Mouse (Mus musculus) hindbrain, embryonic 14.5 days (tissue): ENCODE results near the gene Llgl2. TPM values are rescaled to one million over a fixed set of nuclear protein-coding genes. Genes with fewer than 3 reads are reported as not detected.

Experiments used
- ATAC-seq: fragments of 200-750 bp; cut with Nextera tagmentation; 2 replicates; pipeline ENCODE4 v1.8.0; 2017; ENCODE audit warnings: moderate number of reproducible peaks, mild to moderate bottlenecking, moderate TSS enrichment, moderate library complexity; ENCODE audit not compliant: low FRiP score
- DNase-seq: peaks from one replicate; pipeline ENCODE4 v3.0.0-alpha.2; 2015; ENCODE audit warnings: low spot score
- H3K27ac ChIP-seq: fragments of 300-500 bp; sonication (generic); 2 replicates; pipeline ENCODE4 v1.5.1; 2014; ENCODE audit warnings: mild to moderate bottlenecking, moderate library complexity
- H3K27me3 ChIP-seq: fragments of 300-500 bp; sonication (generic); 2 replicates; pipeline ENCODE4 v1.6.1; 2014; ENCODE audit warnings: mild to moderate bottlenecking, low read length, mixed read lengths; ENCODE audit not compliant: control insufficient read depth, insufficient read depth
- H3K36me3 ChIP-seq: fragments of 300-500 bp; sonication (generic); replicated peaks from 2 replicates; pipeline ENCODE4 v1.6.1; 2014; ENCODE audit not compliant: control insufficient read depth, insufficient read depth
- H3K4me1 ChIP-seq: fragments of 300-500 bp; sonication (generic); replicated peaks from 2 replicates; pipeline ENCODE4 v1.6.1; 2014; ENCODE audit warnings: antibody characterized with exemption, low read length, mixed read lengths; ENCODE audit not compliant: control insufficient read depth, insufficient read depth
- H3K4me2 ChIP-seq: fragments of 300-500 bp; sonication (generic); replicated peaks from 2 replicates; pipeline ENCODE4 v1.6.1; 2014; ENCODE audit warnings: mild to moderate bottlenecking, moderate library complexity
- H3K4me3 ChIP-seq: fragments of 300-500 bp; sonication (generic); replicated peaks from 2 replicates; pipeline ENCODE4 v1.5.1; 2014; ENCODE audit warnings: mild to moderate bottlenecking, low read length
- H3K9ac ChIP-seq: fragments of 300-500 bp; sonication (generic); 2 replicates; pipeline ENCODE4 v1.6.1; 2014
- H3K9me3 ChIP-seq: fragments of 300-500 bp; sonication (generic); 2 replicates; pipeline ENCODE4 v1.6.1; 2016; ENCODE audit warnings: low read length; ENCODE audit not compliant: control insufficient read depth
- WGBS: fragments of 180-500 bp; shearing (Covaris S2); extraction: QIAGEN DNeasy Blood & Tissue Kit; methylation state at CpG from one replicate; pipeline ENCODE4 v1.1.7; 2014; 5-methylcytosine and 5-hydroxymethylcytosine counted together
- polyA plus RNA-seq: library from polyadenylated mRNA; unstranded; fragments of >200 nt; fragmentation: Nextera tagmentation; extraction: Ambion mirVana; gene quantifications from 2 replicates; pipeline ENCODE4 v1.2.1, GENCODE M21; 2014

Llgl2 gene
- polyA plus RNA-seq, 1 experiment from 2014 or later, result 2.4 TPM

- H3K4me3 ChIP-seq, result no peak overlapping the region
- ATAC-seq (no peak), DNase-seq (no peak)
- H3K27ac ChIP-seq, result no peak overlapping the region
- H3K36me3 ChIP-seq, result no peaks in the 10 kb centered on the region
- H3K4me1 ChIP-seq, result no peaks in the 10 kb centered on the region
- 55% methylated on average over 4 of the region's 4 CpGs for WGBS
- no peaks in the 10 kb centered on the region for H3K27me3 ChIP-seq
- H3K9ac ChIP-seq, result no peak overlapping the region
- no peaks in the 10 kb centered on the region for H3K9me3 ChIP-seq
- no peak overlapping the region for H3K4me2 ChIP-seq
Observed at GRCm38 (mm10) chr11:115838895-115839311, 15.1 kb downstream of the Llgl2 start.

- Histone ChIP-seq H3K36me3 (no peaks in the 10 kb centered on the region), H3K9ac (no peak overlapping the region), H3K4me2 (no peak overlapping the region), H3K27me3 (no peaks in the 10 kb centered on the region), H3K9me3 (no peaks in the 10 kb centered on the region), H3K4me1 (no peaks in the 10 kb centered on the region), H3K4me3 (no peak overlapping the region), H3K27ac (no peak overlapping the region)
- DNase-seq (no peak), ATAC-seq (no peak)
- 71% methylated on average over 3 of the region's 3 CpGs for WGBS
Observed at GRCm38 (mm10) chr11:115839732-115840131, 15.9 kb downstream of the Llgl2 start.

GRCm38 (mm10) chr11:115841044-115841443 is 17.2 kb downstream of the Llgl2 start:
- no peak overlapping the region for H3K4me3 ChIP-seq
- H3K9ac ChIP-seq, result no peak overlapping the region
- H3K9me3 ChIP-seq, result no peaks in the 10 kb centered on the region
- H3K27me3 ChIP-seq, result no peaks in the 10 kb centered on the region
- no peak overlapping the region for H3K4me2 ChIP-seq
- no peak overlapping the region for H3K27ac ChIP-seq
- 82% methylated on average over 6 of the region's 6 CpGs for WGBS
- ATAC-seq (no peak), DNase-seq (no peak)
- no peaks in the 10 kb centered on the region for H3K4me1 ChIP-seq
- H3K36me3 ChIP-seq, result no peaks in the 10 kb centered on the region

DNA sequence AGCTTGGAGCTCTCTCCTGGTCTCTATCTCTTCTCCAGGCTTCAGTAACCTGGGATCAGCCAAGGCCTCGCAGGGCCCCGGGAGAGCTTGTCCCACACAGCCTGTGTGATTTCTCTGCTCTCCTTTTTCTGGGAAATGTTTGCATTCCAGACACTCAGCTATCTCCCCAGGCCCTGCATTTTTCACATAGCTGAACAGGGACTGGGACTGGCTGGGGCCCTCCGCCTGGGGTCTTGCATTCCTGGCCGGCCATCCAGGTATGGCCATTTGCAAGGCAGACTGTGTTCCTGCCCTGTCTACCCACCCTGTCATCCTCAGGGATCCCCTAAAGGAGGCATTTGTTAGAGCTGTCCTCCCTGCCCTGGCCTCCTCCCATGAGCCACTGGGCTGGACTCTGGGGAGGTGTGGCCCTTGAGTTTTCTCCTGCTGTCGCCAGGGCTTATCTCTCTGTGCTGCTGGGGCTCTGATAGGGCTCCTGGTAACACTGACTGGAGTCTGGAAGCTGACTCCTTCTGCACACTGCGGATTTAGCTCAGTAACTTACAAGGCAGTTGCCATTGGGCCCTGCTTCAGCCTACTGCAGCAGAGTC is 18.2 kb downstream of the Llgl2 start:
- WGBS, result 29% methylated on average over 6 of the region's 6 CpGs
- no peaks in the 10 kb centered on the region for H3K27me3 ChIP-seq
- no peak overlapping the region for H3K4me2 ChIP-seq
- no peak overlapping the region for H3K9ac ChIP-seq
- DNase-seq, result no peak
- H3K9me3 ChIP-seq, result no peaks in the 10 kb centered on the region
- peak overlapping the region; percentile 43; the same call in 1 of the 2 replicates for H3K27ac ChIP-seq
- ATAC-seq, result no peak
- no peak overlapping the region for H3K4me3 ChIP-seq
- no peaks in the 10 kb centered on the region for H3K36me3 ChIP-seq
- H3K4me1 ChIP-seq, result no peaks in the 10 kb centered on the region

GRCm38 (mm10) chr11:115843141-115843890 is 19.5 kb downstream of the Llgl2 start:
- Histone ChIP-seq H3K4me2 (no peak overlapping the region), H3K27ac (no peak overlapping the region), H3K36me3 (no peaks in the 10 kb centered on the region), H3K9ac (no peak overlapping the region), H3K9me3 (no peaks in the 10 kb centered on the region), H3K4me1 (no peaks in the 10 kb centered on the region), H3K27me3 (no peaks in the 10 kb centered on the region), H3K4me3 (no peak overlapping the region)
- 91% methylated on average over 10 of the region's 14 CpGs for WGBS
- ATAC-seq, result no peak
- DNase-seq, result no peak

DNA sequence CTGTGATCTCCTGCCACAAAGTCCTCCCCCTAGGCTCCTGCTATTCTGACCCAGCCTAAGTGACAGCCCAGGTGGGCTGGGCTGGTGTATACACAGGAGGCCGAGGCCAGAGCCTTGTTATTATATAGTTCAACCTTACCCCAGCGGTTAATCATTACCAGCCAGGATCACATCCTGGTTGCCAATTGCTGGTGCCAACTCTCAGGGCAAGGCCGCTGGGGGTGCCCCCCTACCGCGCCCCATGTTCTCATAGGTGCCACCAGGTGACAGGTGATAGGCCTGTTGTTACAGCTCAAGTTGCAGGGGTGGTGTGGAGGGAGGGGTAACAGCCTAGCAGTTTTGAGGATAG is 20.0 kb downstream of the Llgl2 start:
- H3K9me3 ChIP-seq, result no peaks in the 10 kb centered on the region
- 95% methylated on average over 5 of the region's 5 CpGs for WGBS
- H3K4me2 ChIP-seq, result no peak overlapping the region
- no peaks in the 10 kb centered on the region for H3K4me1 ChIP-seq
- H3K36me3 ChIP-seq, result no peaks in the 10 kb centered on the region
- DNase-seq (no peak), ATAC-seq (no peak)
- no peaks in the 10 kb centered on the region for H3K27me3 ChIP-seq
- no peak overlapping the region for H3K4me3 ChIP-seq
- no peak overlapping the region for H3K9ac ChIP-seq
- no peak overlapping the region for H3K27ac ChIP-seq

- Histone ChIP-seq H3K9ac (no peak overlapping the region), H3K4me3 (no peak overlapping the region), H3K27me3 (no peaks in the 10 kb centered on the region), H3K9me3 (no peaks in the 10 kb centered on the region), H3K4me2 (no peak overlapping the region), H3K4me1 (no peaks in the 10 kb centered on the region), H3K36me3 (no peaks in the 10 kb centered on the region), H3K27ac (no peak overlapping the region)
- DNase-seq (no peak), ATAC-seq (no peak)
- 76% methylated on average over 8 of the region's 8 CpGs for WGBS
Observed at GRCm38 (mm10) chr11:115844240-115844639, 20.4 kb downstream of the Llgl2 start.

GRCm38 (mm10) chr11:115845819-115846218 is 22.0 kb downstream of the Llgl2 start:
- H3K9me3 ChIP-seq, result no peaks in the 10 kb centered on the region
- no peak for DNase-seq
- no peaks in the 10 kb centered on the region for H3K4me1 ChIP-seq
- WGBS, result 95% methylated on average over 2 of the region's 2 CpGs
- no peak overlapping the region for H3K9ac ChIP-seq
- H3K4me3 ChIP-seq, result no peak overlapping the region
- no peak overlapping the region for H3K27ac ChIP-seq
- ATAC-seq, result no peak
- no peak overlapping the region for H3K4me2 ChIP-seq
- no peaks in the 10 kb centered on the region for H3K27me3 ChIP-seq
- no peaks in the 10 kb centered on the region for H3K36me3 ChIP-seq

DNA sequence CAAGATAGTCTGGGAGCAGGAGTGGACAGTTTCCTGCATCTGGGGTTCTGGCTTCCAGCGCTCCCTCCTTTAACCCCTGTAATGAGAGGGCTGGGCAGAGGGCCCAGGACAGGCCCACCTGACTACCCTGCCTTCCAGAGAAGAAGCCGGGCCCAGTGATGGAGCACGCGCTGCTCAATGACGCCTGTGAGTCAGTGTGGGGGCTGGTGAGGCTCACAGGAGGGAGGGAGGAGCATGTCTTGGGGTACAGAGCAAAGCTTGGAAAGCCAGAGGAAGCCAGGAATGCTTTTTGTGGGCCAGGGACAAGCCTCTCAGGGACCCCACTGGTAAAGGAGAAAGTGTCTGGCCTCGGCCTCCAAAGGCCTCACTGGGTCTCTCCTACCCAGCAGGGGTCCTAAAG is 30.8 kb downstream of the Llgl2 start:
- WGBS, result 83% methylated on average over 6 of the region's 6 CpGs
- Histone ChIP-seq H3K9me3 (no peaks in the 10 kb centered on the region), H3K36me3 (no peaks in the 10 kb centered on the region), H3K4me3 (no peak overlapping the region), H3K4me2 (no peak overlapping the region), H3K27me3 (peaks cover 28% of the 10 kb centered on the region), H3K27ac (no peak overlapping the region), H3K9ac (no peak overlapping the region), H3K4me1 (0 out of 2 replicates have a peak, but pooled peaks cover 9% of the 10 kb centered on the region)
- DNase-seq (no peak), ATAC-seq (no peak)
